Mouse (Mus musculus) kidney, postnatal 10 days (tissue): ENCODE results near the gene Sec16b.

Experiments used
- DNase-seq: peaks from one replicate; pipeline ENCODE4 v3.0.0; 2021; ENCODE audit warnings: mixed read lengths

Sec16b gene

DNA sequence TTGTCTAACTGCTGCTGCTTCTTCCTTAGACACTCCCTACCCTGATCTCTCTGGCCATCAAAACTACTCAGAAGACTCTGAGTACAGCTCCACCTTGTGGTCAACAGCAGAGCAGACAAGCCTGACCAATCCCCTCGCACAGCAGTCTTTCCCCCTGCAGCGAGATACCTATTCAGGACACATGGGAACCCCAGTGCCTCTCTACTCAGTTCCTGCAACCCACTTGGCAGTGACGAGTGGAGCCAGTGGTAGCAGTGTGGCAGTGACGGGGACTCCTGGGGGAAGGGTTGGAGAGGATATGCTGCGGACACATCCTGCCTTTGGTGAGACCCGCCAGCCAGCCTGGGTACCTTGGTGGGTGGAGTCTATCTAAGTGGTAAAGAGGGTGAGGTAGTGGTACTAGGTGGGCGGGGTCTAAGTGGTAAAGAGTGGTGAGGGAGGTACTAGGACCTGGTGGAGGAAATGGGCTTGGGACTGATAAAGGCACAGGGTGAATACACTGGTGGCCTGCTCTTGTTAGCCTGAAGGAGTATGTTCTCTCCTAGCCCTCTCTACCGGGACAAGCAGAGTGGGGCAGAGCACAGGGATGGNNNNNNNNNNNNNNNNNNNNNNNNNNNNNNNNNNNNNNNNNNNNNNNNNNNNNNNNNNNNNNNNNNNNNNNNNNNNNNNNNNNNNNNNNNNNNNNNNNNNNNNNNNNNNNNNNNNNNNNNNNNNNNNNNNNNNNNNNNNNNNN lies 54.3 kb downstream of the Sec16b start:
- DNase-seq: peak; percentile 41

DNA sequence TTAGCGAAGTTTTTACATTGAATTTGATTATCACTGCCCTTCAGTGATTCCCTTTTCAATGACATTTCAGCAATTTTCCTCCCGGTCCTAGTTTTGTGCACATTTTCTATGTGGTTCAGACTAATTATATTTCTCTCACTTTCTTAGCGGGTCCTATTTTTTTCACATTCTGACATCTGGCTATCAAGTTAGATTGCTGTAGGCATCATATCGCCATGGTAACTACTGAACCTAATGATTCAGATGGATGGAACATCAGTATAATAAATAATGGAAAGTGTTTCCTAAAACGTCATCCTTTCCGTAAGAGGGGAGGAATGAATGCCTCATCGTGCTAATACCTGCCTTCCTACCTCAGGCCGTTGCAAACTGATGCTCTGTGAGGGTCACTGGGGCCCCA lies 61.3 kb downstream of the Sec16b start:
- DNase-seq: no peak

DNA sequence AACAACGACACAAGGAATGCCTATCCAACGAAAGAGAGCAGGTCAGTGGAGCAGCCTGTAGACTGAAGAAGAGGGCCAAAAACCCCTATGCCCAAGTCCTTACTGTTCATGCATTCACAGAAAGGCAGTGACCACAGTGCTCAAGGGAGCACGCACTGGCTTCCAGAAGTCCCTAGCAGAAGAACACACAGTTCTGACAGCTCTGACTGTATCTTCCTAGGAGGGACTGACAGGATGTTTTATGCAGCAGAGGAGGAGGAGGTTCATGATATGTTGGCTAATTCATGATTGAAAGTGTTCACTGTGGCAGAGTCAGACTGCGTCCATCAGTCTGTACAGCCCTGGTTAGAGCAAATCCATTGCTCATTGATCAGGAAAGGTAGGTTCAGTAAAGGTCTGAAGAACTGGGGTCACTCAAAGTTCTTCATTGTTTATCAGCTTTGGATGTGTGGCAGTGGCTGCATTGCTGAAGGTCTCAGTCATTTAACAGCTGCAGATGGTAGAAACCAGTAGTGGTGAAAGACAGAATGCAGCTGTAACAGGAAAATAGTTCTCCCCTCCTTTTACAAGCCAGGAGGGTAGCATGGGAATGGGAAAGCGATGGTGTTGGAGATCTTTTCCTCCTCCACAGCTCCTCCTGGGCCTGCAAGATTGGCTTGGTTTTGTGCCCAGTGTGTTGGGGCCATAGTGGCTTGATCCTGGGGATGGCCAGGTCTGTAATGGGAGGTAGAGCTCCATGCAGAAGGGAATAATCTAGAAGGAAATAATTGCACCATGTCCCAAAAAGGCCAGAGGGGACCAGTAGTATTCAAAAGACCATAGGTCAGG lies 62.9 kb downstream of the Sec16b start:
- no peak for DNase-seq

DNA sequence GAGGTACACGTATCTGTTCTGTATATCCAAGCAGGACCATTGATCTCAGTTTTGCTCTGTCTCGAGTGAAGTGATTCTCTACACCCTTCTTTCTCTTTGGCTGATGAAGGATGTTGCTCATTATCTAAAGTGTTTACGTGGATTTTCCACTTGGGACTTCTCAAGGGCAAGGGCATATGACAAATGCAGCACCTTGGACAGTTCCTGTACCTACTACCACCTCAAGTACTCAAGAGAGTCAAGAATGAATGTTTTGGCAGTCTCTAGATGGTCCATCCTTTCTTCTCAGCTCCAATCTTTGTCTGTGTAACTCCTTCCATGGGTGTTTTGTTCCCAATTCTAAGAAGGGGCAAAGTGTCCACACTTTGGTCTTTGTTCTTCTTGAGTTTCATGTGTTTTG lies 68.8 kb downstream of the Sec16b start:
- DNase-seq: peak; percentile 12

DNA sequence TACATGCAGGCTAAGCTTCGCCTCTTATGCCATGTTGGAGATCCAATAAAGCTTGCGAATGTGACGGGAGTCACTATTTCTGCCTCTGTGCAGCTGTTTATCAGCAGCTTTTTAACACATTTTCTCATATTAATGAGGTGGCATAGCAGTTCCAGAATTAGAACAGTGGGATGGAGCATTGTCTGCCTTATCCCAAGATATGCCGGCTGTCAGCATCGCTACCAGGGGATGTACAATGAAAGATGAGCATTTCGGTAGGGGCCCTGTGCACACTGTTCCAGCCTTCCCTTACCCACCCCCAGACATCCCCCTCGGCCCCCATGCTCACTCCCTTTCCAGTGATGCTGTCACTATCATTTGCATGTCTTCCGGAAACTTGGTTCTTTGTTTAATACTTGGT lies 71.8 kb downstream of the Sec16b start:
- no peak for DNase-seq

DNA sequence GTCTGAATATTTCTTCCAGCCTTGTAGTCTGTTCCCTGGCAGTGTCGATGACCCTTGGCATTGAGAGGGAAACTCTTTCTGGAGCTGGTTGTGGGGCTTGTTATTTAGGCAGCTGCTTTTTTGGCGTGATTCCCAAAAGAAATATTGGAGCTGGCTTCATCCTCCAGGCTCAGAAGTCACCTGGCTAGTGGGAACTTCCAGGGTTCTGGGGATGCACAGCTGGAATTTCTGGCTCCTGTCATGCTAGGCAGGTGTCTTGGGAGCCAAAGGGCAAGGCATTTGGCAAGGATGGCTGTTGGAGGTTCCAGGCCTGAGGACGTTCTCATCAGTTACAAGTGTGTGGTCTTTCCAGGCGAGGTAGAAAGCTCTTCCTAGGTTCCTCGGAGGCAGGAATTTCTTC lies 80.0 kb downstream of the Sec16b start:
- DNase-seq: no peak

DNA sequence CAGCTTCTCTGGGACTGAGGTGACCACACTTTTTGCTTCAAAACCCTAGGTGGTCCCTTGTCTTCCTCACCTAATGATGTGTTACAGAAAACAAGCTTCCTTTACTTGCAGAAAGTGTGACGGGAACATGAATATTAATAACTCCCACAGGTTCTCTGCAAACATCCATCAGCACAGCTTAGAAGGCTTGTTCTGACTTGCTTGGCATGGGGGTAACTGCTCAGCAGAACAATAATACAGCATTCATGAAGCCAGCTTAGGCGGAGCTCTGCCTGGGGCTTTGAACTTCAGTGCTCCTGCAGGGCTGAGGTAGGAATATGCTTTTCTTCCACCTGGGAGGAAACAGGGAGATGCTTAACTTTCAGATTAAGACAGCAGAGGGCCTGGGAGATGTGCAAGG lies 85.5 kb downstream of the Sec16b start:
- DNase-seq: no peak

DNA sequence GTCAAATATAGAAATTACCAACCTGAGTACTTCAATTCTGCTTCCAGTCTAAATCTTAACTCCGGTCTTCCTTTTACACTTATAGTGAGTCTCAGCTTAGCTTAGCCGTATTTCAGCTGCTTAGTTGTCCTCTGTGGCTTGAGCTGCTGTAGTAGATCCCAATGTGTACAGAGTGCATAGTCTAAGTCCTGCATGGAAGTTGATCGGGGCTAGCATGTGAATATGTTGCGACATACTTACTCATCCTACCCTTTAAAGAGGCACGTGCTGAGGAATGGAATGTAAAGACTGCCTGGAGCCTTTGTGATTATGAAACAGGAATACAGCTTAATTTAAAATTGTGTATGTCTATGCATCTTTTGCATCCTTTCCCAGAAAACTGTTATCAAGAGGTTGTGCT lies 88.0 kb downstream of the Sec16b start:
- DNase-seq: no peak

DNA sequence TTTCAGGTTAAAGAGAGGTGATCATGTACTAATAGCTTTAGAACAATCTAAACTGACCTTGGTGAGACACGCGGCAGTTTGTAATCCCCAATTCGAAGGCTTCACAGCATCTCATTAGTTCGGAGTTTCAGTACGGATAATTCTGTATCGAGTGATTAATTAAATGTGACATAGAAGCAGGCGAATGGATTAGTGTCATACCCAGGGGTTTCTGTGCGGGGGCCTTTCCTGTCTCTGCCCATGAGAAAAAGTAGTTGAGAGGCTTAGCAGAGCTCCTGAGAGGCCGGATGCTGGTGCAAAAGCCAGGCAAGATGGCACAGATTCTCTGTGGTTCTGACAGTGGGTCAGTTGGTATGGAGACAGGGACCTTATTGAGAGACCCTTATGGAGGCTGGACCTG lies 88.6 kb downstream of the Sec16b start:
- no peak for DNase-seq

DNA sequence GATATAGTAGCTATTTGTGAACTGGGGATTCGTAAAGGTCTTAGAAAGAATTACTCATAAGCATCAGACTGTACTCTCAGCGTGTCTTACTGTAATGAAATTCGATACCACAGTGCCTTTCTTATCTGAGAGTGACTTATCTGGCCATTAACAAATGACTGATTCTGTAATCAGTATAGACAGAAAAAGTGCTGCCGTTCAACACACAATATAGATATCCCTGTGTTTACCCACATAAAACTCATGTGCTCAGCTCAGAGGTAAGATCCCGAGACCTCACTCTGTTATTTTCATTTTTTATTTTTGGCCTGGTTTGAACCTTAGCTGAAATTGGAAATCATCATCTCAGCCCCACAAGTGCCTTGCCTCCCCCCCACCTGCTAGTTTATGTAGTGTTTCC lies 98.0 kb downstream of the Sec16b start:
- DNase-seq: no peak
